Mouse (Mus musculus) R1 (cell line): ENCODE measurements at regions not wholly inside any gene's neighbourhood (a gene's known extent, or its start where the extent isn't known, plus 50 kb on each side); places are given as distances from the start of the nearest gene placed in this dataset.
A peak's percentile ranks its signal among the peaks of the same experiment; 100 is the strongest.

Experiments
- DNase-seq: peaks from one replicate; pipeline ENCODE4 v3.0.0-alpha.2; 2018; ENCODE audit warnings: low read depth, low spot score

DNA sequence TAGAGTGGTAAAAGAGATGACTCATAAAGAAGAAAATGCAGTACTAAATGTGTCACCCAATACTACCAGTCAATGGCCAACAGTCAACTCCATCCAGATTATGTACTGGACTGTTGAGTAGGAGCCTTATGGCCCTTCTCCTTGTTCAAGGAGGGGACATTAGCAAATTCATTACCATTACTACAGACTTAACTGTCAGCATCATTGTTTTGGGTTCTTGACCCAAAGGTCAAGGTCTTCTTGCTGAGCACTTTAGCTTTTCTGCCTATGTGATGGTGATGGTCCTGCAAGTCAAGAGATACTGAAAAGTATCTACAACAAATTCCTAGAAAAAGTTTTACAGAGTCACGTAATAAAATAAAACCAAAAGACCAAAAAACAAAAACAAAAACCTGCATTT is 1251.4 kb downstream of the Gm37988 start:
- DNase-seq = peak; percentile 75

DNA sequence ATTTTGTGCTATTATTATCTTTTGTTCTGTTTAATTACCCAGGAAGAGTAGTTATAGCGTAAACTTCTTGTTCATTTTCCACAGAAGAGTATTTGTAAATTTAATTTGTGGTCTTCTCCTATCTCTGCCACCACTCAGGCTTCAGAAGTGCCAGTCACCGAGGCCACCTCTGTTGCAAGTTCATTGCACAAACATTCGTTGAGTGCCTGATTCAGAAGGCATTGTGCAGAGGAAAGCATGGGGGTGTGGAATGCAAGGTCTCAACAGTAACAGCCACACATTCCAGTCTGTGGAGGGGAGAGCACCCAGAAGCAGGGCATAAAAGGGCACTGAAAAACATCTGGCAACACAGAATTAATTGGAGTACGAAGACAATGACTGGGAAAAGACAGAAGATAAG is 1268.9 kb downstream of the Gm37988 start:
- DNase-seq = peak; percentile 15

DNA sequence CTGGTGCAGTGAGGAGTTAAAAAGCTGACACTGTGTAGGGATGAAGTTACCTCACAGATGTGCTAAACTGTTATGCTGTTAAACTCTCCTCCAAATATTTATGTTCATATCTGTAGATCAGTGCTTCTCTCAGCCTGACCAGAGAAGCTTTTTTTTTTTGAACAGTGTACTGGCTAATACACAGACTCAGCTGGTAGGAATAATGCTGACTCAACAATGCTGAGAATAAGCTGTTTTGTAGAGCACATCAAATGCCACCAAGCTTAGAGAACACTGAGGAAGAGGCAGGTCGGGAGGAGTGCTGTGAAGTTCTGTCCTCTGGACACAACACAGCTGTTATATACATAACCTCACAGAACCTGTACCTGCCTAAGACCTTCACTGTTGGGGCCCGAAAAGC is 1274.2 kb downstream of the Gm37988 start:
- no peak for DNase-seq

DNA sequence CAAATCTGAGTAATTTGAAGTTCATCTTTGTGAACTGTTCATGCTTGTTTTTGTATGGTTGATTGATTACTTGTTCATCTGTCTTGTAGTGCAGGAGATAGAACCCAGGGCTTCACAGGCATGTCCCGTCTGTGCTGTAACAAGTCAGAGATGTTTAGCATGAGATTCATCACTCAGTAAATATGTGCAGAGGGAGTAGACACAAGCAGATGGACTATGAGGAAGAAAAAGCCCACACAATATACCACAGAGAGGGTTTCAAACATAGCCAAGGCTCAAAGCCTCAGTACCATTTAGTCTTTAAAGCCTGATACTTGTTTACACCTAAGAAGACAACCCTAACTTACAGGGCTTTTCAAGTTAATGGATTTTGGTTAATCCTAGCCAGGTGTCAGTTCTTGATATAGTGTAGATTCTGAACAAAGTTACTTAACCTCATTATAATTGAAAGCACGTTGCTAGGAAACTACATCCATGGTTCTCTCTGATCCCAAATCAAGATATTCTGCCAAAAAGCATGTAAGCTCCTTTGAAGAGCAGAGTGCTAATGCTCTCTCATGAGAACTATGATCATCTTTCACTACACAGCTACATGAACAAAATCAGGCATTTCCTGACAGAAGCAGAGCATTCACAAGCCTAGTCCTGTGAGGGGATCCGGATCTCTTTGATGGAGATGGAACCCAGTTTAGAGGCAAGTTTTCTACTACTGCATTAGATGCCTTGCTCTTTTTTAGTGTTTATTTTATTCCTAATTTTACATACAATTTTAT is 1286.7 kb downstream of the Gm37988 start:
- no peak for DNase-seq

DNA sequence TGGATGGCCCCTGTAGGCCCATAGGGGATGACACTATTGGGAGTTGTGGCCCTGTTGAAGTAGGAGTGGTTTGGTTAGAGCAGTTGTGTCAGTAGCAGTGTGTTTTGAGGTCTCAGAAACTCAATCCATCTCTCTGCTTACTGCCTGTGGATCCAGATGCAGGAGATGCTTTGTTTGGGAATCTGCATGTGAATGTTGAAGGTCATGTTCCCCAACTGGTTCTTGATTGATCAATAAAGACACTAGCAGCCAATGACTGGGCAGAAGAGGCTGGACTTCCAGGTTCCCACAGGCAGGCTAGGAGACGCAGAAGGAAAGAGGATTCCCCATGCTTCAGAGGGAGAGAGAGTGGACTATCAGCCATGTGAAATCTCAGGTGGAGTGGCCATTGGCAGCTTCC is 1309.9 kb downstream of the Gm37988 start:
- DNase-seq = peak; percentile 73

DNA sequence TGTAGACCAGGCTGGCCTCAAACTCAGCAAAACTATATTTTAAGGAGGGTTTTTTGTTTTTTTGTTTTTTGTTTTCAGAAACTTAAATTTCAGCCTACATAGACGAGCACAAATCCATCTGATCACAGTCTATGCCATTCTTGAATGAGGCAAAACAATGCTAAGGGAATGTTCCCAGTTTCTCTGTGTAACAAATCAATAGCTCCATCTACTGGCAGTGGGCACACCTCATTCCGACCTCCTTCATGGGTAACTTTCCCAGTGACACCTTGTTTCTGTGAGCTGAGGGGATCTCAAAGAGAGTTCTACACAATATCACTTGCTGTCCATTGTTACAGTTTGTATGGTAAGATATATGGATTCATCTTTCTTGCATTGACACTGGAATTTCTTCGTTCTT is 1327.4 kb downstream of the Gm37988 start:
- peak; percentile 39 for DNase-seq

DNA sequence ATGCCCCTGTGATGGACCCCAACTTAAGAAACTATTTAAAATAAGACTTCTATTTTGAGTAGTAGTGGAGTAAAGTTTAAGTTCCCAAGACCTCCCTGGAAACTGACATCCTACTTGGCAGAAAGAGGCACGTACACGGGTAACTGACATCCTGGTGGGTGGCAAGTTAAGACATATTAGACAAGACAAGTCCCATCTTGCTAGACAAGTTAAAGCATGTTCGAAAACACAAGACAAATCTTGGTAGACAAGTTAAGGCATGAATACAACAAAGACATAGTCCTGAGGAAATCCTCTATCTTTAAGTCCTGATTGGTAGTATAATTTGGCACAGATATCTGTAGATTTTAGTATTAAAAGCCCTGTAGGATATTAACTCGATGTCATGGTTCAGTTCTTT is 1332.6 kb downstream of the Gm37988 start:
- no peak for DNase-seq

DNA sequence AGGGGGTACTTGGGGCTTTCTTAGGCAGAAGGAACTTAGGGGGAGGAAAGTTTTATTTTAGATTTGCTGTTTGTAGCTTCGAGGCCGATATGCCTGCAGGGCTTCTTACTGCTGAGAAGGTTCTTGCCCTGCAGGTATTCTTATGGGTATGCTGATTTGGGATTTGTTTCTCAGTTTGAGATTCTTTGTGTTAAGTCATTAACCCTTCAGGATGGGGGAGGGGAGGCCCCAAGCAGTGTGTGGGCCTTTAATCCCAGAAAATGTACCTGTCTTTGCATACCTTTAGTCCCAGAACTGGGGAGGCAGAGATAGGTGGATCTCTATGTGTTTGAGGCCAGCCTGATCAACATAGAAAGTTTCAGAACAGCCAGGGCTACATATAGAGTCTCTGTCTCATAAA is 1335.1 kb downstream of the Gm37988 start:
- peak; percentile 75 for DNase-seq

DNA sequence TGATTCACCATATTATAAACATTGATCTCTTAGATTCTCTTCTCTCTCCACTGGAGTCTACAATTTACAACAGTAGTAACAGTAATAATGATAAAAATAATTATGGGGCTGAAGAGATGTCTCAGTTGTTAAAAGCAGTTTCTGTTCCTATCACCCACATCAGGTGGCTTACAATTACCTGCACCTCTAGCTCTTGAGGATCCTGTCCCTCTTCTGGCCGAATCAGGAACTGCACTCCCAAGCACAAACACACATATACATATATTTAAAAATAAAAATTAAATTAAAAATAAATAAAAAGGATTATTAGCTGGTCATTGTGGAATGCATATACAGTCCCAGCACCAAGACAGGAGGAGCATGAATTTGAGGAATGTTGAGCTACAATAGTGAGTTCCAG is 1336.2 kb downstream of the Gm37988 start:
- peak; percentile 60 for DNase-seq

DNA sequence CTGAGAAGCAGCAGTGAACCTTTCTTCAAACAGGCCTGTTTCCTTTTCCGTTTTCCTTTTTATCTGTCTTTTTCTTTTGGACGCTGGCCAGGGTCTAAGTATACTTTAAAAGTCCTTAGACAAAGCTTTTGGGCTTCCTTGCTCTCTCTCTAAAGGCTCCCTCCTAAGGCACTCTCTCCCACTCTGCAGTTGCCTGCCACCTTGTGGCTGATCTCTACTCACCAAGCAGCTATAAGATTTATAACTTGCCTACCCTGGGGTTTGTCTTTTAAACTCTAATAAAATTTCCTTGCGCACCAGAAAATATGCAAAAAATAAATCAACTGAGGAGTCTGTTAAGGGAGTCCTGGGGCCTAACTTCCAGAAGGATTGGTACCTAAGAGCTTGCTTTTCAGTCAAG is 1344.7 kb downstream of the Gm37988 start:
- peak; percentile 23 for DNase-seq
